Mouse (Mus musculus) lung, adult 2 months (tissue): Measurements from ENCODE around the gene Lbp.

Source experiments
- CTCF ChIP-seq: fragments of 200-500 bp; IDR thresholded peaks from 2 replicates; pipeline ENCODE4 v1.5.1; 2011; ENCODE audit warnings: mild to moderate bottlenecking, low read length, control low read depth; ENCODE audit not compliant: insufficient read depth
- POLR2A ChIP-seq: fragments of 200-500 bp; IDR thresholded peaks from 2 replicates; pipeline ENCODE4 v1.6.1; 2011; ENCODE audit warnings: low read depth, mild to moderate bottlenecking, control low read depth, low read length, borderline replicate concordance; ENCODE audit errors: extremely low read depth

GRCm38 (mm10) chr2:158341324-158341723, 35.0 kb downstream of the Lbp start:
- TF ChIP-seq CTCF (no peak), POLR2A (no peak)
